Mouse (Mus musculus) E14TG2a.4 (cell line): ENCODE results near the gene Dock4.

ENCODE experiments used
- H3K27me3 ChIP-seq: 2 replicates; pipeline ENCODE4 v1.6.1; 2014; ENCODE audit warnings: low read length, control low read depth; ENCODE audit not compliant: insufficient read depth
- H3K36me3 ChIP-seq: 2 replicates; pipeline ENCODE4 v1.6.1; 2014; ENCODE audit warnings: low read length, control low read depth; ENCODE audit not compliant: insufficient read depth
- H3K4me1 ChIP-seq: replicated peaks from 2 replicates; pipeline ENCODE4 v1.6.1; 2014; ENCODE audit warnings: low read depth, low read length, control low read depth
- H3K4me3 ChIP-seq: replicated peaks from 2 replicates; pipeline ENCODE4 v1.5.1; 2014; ENCODE audit warnings: mild to moderate bottlenecking, low read length
- H3K9me3 ChIP-seq: 2 replicates; pipeline ENCODE4 v1.6.1; 2014; ENCODE audit warnings: low read length, control low read depth
- CTCF ChIP-seq: conservative IDR thresholded peaks from 2 replicates; pipeline ENCODE4 v1.5.1; 2014; ENCODE audit warnings: low read length
- NANOG ChIP-seq: IDR thresholded peaks from 2 replicates; pipeline ENCODE4 v1.6.1; 2014; ENCODE audit warnings: borderline replicate concordance, low read length, mixed read lengths
- POU5F1 ChIP-seq: IDR thresholded peaks from 2 replicates; pipeline ENCODE4 v1.6.1; 2014; ENCODE audit warnings: low read length, borderline replicate concordance

The Dock4 gene

DNA sequence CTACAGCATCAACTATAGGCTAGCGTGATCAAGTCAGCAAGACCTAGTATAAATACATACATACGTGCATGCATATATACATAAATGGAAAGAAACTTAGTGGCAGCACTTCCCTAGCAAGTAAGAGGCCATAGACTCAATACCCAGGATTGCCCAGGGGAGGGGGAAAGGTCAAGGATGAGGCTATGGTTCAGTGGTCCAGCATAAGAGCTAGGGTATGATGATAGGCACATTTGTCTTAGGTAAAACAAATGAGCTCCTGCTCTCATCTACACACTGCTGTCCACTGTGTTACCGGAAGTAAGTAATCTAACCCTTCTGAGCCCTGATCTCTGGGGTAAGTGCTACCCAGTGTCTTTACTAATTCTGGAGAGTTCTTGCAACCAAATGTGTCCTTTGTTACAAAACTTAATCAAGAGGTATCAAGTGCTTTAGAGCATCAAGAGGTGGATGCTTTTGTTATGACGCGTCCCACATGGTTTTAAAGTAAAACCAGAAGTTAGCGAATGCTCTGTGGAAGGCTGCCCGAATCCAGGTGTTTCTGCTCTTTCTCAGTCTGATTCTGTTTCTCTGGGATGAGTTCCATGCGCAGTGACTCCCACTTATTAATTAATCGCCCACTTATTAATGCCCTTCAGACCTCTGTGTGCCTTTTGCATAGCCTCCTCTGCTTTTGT, 3.5 kb downstream of the Dock4 start:
- no peaks in the 10 kb centered on the region for H3K36me3 ChIP-seq
- H3K9me3 ChIP-seq, result peaks cover 5% of the 10 kb centered on the region; the same call in 1 of the 2 replicates
- no peak for TF ChIP-seq CTCF
- no peak for TF ChIP-seq POU5F1
- TF ChIP-seq NANOG, result no peak
- H3K4me1 ChIP-seq, result peaks cover 23% of the 10 kb centered on the region
- no peak overlapping the region for H3K4me3 ChIP-seq
- peaks cover 16% of the 10 kb centered on the region for H3K27me3 ChIP-seq

GRCm38 (mm10) chr12:40456517-40456916, 10.8 kb downstream of the Dock4 start:
- Histone ChIP-seq H3K4me3 (no peak overlapping the region), H3K9me3 (no peaks in the 10 kb centered on the region), H3K36me3 (no peaks in the 10 kb centered on the region), H3K4me1 (peaks cover 22% of the 10 kb centered on the region), H3K27me3 (no peaks in the 10 kb centered on the region)
- TF ChIP-seq CTCF (no peak), POU5F1 (no peak), NANOG (no peak)

DNA sequence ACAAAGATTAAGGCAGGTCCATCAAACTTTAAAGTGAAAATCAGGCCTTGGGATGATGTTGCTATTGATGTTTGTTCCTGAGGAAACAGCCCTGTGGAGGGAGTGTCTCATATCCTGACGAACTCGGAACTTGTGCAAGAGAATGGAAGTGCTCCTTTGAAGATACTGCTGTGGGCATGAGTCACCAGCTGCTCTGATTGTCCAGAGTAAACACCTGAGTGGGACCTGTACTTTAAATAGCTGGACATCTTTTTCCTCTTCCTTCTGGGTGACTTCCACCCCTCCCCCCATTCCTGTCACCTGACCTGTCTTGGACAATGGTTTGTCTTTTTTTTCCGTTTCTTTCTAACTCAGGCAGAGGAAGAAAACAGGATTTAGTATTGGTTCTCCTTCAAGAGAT, 13.2 kb downstream of the Dock4 start:
- H3K36me3 ChIP-seq, result no peaks in the 10 kb centered on the region
- H3K4me3 ChIP-seq, result no peak overlapping the region
- TF ChIP-seq POU5F1 (no peak), CTCF (no peak), NANOG (no peak)
- H3K4me1 ChIP-seq, result peaks cover 25% of the 10 kb centered on the region
- no peaks in the 10 kb centered on the region for H3K27me3 ChIP-seq
- H3K9me3 ChIP-seq, result no peaks in the 10 kb centered on the region

DNA sequence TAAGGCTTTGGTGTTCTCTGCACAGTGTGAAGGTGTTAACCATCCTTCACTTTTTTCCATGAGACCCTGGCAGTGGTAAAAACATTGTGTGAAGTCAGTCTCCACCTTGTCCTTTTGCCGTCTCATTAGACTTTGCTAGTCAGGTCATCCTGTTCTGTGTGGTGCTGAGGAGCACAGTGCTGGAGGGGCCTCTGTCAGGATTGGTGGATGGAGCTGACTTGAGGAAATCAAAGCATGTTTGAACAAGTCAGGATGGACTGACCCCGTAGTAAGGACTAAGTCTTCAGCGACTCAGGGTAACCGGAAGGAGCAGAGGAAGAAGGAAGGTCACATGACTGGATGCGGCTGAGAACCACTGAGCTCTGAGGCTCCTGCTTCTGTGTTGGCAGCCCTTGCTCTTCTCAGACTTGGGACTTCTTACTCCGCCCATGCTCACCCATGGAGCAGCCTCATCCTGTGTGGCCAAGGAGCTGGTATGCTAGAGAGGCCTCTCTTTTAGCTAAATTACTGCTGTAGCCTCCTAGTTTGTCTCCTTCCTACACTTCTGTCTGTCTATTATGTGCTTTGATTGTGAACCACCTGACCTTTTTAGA, 14.0 kb downstream of the Dock4 start:
- Histone ChIP-seq H3K4me1 (peaks cover 33% of the 10 kb centered on the region), H3K9me3 (no peaks in the 10 kb centered on the region), H3K27me3 (no peaks in the 10 kb centered on the region), H3K4me3 (0 out of 2 replicates have a peak overlapping the region, but pooled peaks have one; percentile 24), H3K36me3 (no peaks in the 10 kb centered on the region)
- TF ChIP-seq CTCF (no peak), POU5F1 (no peak), NANOG (no peak)

DNA sequence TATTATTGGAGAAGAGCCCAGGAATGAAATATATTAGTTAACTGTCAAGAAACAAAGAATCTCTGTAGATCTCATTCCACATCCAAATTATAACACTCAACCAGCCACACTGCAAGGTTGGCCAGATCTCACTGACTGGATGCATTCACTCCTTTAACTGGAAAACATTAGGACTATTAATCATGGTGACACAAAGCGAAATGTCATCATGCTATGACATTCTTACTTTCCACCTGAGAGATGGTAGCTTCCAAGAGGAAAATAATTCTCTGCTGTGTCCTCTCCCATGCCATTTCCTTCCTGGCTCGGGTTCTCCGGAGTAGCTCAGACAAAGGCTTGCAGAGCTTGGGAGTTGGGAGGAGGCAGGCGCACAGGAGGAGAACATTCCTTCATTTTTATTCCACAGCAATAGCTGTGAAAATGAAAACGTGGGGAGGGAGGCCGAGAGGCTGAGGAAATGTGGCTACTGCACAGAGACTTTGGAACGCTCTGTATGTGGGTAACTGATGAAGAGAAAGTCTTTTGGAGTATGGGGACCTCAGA, 17.0 kb downstream of the Dock4 start:
- H3K27me3 ChIP-seq, result no peaks in the 10 kb centered on the region
- TF ChIP-seq CTCF (no peak), POU5F1 (no peak), NANOG (no peak)
- H3K4me3 ChIP-seq, result no peak overlapping the region
- peaks cover 33% of the 10 kb centered on the region for H3K4me1 ChIP-seq
- no peaks in the 10 kb centered on the region for H3K9me3 ChIP-seq
- H3K36me3 ChIP-seq, result no peaks in the 10 kb centered on the region

GRCm38 (mm10) chr12:40463828-40464227, 18.1 kb downstream of the Dock4 start:
- TF ChIP-seq POU5F1 (no peak), NANOG (no peak)
- peaks cover 27% of the 10 kb centered on the region for H3K4me1 ChIP-seq
- no peaks in the 10 kb centered on the region for H3K36me3 ChIP-seq
- no peaks in the 10 kb centered on the region for H3K9me3 ChIP-seq
- H3K4me3 ChIP-seq, result no peak overlapping the region
- H3K27me3 ChIP-seq, result no peaks in the 10 kb centered on the region

- Histone ChIP-seq H3K27me3 (no peaks in the 10 kb centered on the region), H3K9me3 (no peaks in the 10 kb centered on the region), H3K4me1 (peaks cover 23% of the 10 kb centered on the region), H3K4me3 (no peak overlapping the region), H3K36me3 (no peaks in the 10 kb centered on the region)
- TF ChIP-seq CTCF, result no peak
- TF ChIP-seq NANOG, result no peak
- no peak for TF ChIP-seq POU5F1
Measured at GRCm38 (mm10) chr12:40464282-40464681, 18.5 kb downstream of the Dock4 start.

GRCm38 (mm10) chr12:40468235-40468634, 22.5 kb downstream of the Dock4 start:
- no peak overlapping the region for H3K4me3 ChIP-seq
- TF ChIP-seq NANOG (no peak), POU5F1 (no peak), CTCF (no peak)
- H3K4me1 ChIP-seq, result peaks cover 8% of the 10 kb centered on the region; the same call in 1 of the 2 replicates
- H3K36me3 ChIP-seq, result no peaks in the 10 kb centered on the region
- no peaks in the 10 kb centered on the region for H3K27me3 ChIP-seq
- H3K9me3 ChIP-seq, result no peaks in the 10 kb centered on the region

DNA sequence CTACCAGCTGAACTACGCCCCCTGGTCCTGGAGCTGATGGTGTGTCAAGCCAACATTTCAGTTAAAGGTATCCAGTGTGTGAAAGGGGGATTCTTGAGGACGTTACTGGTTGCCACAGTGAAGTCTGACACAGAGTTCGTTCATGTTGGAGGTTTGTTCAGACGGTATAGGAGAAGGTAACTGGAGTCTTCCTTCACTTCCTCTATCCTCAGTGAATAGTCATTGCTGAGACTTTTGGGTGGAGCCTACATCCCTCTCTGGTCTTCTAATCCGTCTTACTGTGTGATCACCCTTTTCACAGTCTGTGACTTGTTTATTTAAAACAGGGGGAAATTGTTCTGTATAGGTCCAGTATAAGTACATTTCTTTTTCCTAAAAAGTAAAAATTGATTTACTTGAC, 23.3 kb downstream of the Dock4 start:
- Histone ChIP-seq H3K4me3 (no peak overlapping the region), H3K4me1 (peaks cover 7% of the 10 kb centered on the region; the same call in 1 of the 2 replicates), H3K9me3 (no peaks in the 10 kb centered on the region), H3K27me3 (no peaks in the 10 kb centered on the region), H3K36me3 (no peaks in the 10 kb centered on the region)
- TF ChIP-seq NANOG (no peak), CTCF (no peak), POU5F1 (no peak)
